Mouse (Mus musculus) small intestine, adult 2 months (tissue): ENCODE data around the gene Odf3.

Source experiments
- CTCF ChIP-seq: fragments of 200-500 bp; IDR thresholded peaks from 2 replicates; pipeline ENCODE4 v1.5.1; 2012; ENCODE audit warnings: low read depth, mild to moderate bottlenecking, control low read depth, inconsistent platforms, low read length, moderate library complexity, mixed read lengths; ENCODE audit not compliant: insufficient replicate concordance, insufficient read length; ENCODE audit errors: extremely low read depth
- POLR2A ChIP-seq: fragments of 200-500 bp; IDR thresholded peaks from 2 replicates; pipeline ENCODE4 v1.6.1; 2012; ENCODE audit warnings: low read depth, mild to moderate bottlenecking, control low read depth, inconsistent platforms, low read length, moderate library complexity

DNA sequence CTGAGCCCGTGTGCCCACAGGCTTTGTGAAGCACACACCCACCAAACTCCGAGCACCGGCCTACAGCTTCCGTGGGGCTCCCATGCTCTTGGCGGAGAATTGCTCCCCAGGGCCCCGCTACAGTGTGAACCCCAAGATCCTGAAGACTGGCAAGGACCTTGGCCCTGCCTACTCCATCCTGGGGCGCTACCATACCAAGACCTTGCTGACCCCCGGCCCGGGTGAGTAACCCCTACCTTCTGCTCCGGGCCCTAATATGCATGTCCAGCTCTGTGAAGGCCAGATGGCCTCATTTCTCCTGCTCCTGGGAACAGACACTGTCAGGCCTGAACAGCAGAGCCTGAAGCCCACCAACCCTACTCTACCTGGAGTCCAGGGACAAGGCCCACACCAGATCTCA lies 986 bp downstream of the Odf3 start:
- TF ChIP-seq POLR2A: no peak
- TF ChIP-seq CTCF: no peak
